Mouse (Mus musculus): ENCODE data around the gene Rabac1. TPM values are rescaled to one million over a fixed set of nuclear protein-coding genes. Genes with fewer than 3 reads are reported as not detected.

Rabac1 gene
- total RNA-seq, 2 experiments from 2014 or later = 222 to 234 TPM

DNA sequence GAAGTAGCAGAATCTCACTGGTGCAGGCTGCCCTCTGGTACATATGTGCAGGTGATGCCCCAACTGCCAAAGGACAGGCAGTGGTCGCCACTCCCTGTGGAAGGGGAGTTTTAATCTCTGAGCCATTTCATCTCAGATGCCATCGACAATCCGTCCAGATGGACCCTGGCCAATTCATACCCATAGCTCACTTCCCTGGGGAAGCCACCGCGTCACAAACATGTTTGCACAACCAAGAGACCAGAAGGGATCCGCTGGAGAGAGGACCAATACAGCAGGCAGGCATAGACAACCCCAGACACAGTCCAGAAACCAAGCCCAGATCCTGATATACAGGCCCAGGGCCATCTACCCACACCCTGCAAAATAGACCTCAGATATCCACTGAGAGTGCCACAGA lies 42.1 kb downstream of the Rabac1 start:
- DNase-seq = no peak

Small RNAs within 50 kb of the gene (microRNA-seq; reads per million reads assigned to microRNA genes)
- gene Mir7046 (1.8 reads per million), gene Mir7047 (not detected)

Other genes with a start within 250 kb of the Rabac1 start
- gene Gm4763, start 245.8 kb downstream of the Rabac1 start, total RNA-seq (2021) = not detected
- 1 to 10 TPM; 1.3 to 2.1 TPM for gene Cd177, start 212.4 kb downstream of the Rabac1 start, total RNA-seq (2021)
- under 1 TPM in 1 of 2 experiments, not detected in 1; 0.75 TPM for gene Ceacam10, start 195.5 kb downstream of the Rabac1 start, total RNA-seq (2021)
- 1 to 10 TPM in 1 of 2 experiments, not detected in 1; 2.6 TPM for gene Gm9844, start 110.5 kb downstream of the Rabac1 start, total RNA-seq (2021)
- not detected for gene Lypd4, start 102.8 kb downstream of the Rabac1 start, total RNA-seq (2021)
- gene Dmrtc2, start 102.7 kb downstream of the Rabac1 start, total RNA-seq (2021) = not detected
- gene Rps19, start 88.4 kb downstream of the Rabac1 start, total RNA-seq (2021) = 1,000 to 10,000 TPM; 1,109 to 1,195 TPM
- gene Cd79a, start 75.4 kb downstream of the Rabac1 start, total RNA-seq (2021) = 1 to 10 TPM; 9.6 to 9.8 TPM
- 100 to 1,000 TPM in 1 of 2 experiments, 10 to 100 TPM in 1; 93.0 to 137 TPM for gene Arhgef1, start 69.8 kb downstream of the Rabac1 start, total RNA-seq (2021)
- gene Gm4881, start 28.3 kb downstream of the Rabac1 start, total RNA-seq (2021) = not detected
- 10 to 100 TPM; 26.2 to 42.2 TPM for gene Atp1a3, start 33.2 kb upstream of the Rabac1 start, total RNA-seq (2021)
- gene Grik5, start 99.6 kb upstream of the Rabac1 start, total RNA-seq (2021) = 10 to 100 TPM; 16.1 to 25.3 TPM
- 10 to 100 TPM; 18.3 to 18.5 TPM for gene Zfp574, start 99.8 kb upstream of the Rabac1 start, total RNA-seq (2021)
- 1 to 10 TPM; 2.3 to 3.6 TPM for gene Pou2f2, start 207.0 kb upstream of the Rabac1 start, total RNA-seq (2021)
- gene Dedd2, start 247.9 kb upstream of the Rabac1 start, total RNA-seq (2021) = 10 to 100 TPM; 14.8 to 16.9 TPM
- gene Zfp526, start 248.7 kb upstream of the Rabac1 start, total RNA-seq (2021) = 10 to 100 TPM in 1 of 2 experiments, 1 to 10 TPM in 1; 9.2 to 11.8 TPM